Mouse (Mus musculus) liver, postnatal 0 days (tissue): ENCODE data around the gene Fam163a.

ENCODE experiments used
- CTCF ChIP-seq: sonication (generic); IDR thresholded peaks from 2 replicates; pipeline ENCODE4 v1.5.1; 2016; ENCODE audit warnings: antibody characterized with exemption, low read depth
- EP300 ChIP-seq: IDR thresholded peaks from 2 replicates; pipeline ENCODE4 v1.6.1; 2016; ENCODE audit warnings: antibody characterized with exemption, low read depth, mild to moderate bottlenecking

DNA sequence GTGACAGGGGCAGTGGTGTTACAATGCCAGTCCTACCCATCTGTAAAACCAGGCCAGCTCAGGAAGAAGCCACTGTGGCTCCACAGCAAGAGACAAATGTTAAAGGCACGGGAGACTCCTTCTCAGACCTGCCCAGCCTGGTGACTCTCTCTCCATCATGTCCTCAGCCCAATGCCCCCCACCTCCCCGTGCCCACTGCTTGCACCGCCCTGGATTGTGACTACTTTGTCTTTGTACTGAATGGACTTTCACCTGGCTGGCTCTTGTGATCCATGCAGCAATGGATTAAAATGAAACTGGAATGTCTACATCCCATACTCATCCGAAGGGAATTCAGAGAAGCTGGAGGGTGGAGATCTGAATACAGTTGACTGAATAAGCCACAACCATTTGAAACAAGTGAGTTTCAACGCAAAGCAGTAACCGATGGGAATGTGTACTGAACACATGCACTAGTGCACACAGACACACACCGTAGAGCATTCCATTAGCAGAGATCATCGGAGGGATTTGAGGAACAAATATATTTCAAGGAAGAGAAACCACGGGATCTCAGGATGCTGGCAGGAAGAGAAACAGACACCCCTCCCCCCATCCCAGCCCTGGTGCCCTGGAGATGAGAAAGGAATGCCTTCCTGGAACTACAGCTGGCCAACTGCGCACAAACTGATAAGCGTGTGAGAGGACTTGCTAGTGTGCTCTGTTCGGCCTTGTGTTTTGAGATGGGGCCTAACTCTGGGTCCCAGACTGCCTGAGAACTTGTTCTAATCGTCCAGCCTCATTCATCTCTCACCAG, 17.6 kb upstream of the Fam163a start:
- TF ChIP-seq CTCF = no peak
- peak; percentile 94 for TF ChIP-seq EP300
